Mouse (Mus musculus): Measurements from ENCODE around the gene Haus4.

Haus4 gene

DNA sequence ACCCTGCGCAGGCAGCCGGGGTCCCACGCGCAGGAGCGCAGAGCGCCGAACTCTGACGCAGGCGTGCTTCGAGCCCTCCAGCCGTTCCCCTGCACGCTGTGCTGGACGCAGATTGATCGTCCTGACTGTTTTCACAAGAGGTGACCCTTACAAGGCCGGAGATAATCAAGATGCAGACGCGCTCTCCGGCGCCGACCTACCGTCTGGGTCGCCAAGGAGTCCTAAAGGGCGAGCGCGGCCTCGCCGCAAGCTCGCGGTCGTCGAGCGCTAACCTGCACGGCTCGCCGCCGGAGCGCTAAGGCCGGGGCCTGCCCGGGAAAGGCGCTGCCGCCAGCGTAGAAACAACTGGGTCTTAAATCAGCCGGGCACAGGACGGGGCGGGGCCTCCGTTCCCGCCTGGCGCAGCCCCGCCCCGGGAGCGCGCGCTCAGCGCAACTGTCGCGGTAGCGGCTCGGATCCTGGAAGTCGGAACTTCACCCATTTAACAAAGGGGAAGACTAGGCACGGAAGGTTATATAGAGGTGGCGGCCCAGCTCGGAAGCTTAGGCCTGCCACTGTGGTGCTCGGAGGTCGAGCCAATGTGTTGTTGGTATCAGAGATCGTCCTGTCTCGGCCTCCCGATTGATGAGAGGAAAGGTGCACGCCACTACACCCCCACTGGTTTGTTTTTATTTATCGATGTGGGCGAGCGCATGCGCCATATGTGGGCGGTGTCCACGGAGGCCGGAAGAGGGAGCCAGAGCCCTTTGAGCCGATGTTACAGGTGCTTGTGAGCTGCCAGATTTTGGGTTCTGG is at the start of gene Haus4:
Gene Haus4, minus strand, starts transcription at position 642 of the 795 bp plus-strand sequence.
- DNase-seq (ENCODE audit: low spot score), result peak; percentile 71

- DNase-seq (ENCODE audit: low spot score), result no peak
Observed at GRCm38 (mm10) chr14:54603686-54604085, 49.3 kb upstream of the Haus4 start.

DNA sequence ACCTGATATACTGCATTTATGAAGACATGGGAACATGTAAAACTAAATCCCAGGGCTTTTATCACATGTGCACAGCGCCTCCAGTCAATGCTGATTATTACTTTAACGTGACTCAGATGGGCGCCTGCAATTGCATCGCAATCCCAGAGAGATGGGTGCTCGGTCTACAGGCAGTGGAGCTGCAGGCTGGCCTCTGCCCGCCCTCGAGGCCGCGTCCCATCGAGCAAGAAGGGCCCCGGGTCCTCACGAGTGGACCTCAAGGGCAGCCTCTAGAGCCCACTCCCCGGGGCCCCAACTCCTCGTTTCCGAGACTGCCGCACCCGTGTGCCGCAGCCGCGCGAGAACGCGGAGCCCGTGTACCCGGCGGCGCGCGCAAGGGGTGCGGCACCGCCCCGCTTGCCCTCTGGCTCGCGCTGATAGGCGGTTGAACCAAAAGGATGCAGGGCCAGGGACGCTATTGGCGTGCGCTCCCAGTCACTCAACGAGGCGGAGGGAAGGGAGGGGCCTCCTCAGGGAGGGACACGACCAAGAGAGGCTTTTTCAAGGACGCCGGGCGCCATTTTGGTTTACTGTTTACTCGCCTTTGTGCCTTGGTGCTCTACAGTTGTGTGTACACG is 48.7 kb upstream of the Haus4 start:
- DNase-seq (ENCODE audit: low spot score), result peak; percentile 89

GRCm38 (mm10) chr14:54602613-54603012 is 48.2 kb upstream of the Haus4 start:
- DNase-seq (ENCODE audit: low spot score), result no peak

DNA sequence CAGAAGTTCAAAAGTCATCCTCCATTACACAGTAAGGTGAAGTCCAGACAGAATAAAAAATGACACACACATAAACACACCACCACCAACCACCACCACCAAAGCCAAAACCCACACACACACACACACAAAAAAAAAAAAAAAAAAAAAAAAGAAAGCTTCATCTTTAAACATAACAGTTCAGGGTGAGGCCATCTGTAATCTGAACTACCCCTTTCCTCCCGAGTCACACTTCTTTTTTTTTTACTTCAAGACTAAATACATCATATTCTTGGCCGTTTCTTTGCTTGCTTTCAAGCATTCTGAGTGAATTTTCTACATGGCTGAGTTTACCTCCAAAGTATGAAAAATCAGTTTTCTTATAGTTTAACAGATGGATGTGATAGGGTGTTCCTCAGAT is 47.2 kb upstream of the Haus4 start:
- no peak for DNase-seq (ENCODE audit: low spot score)

DNA sequence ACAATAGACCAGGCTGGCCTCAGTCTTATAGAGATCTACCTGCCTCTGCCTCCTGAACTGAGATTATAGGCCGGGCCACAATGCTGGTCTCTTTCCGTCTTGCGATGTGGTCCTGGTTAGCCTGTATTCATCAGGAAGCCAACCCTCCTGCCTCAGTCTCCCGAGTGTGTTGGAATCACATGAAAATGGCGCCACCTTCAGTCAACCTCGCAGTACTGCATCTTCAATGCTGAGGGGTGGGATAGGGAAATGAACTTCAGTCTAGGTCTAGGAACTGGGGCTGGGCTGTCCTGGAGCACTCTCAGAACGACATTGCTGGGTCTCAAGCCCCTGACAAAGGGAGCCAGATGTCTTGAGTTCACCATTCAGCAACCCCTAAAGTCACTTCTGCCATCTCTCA is 42.7 kb upstream of the Haus4 start:
- DNase-seq (ENCODE audit: low spot score), result no peak

- no peak for DNase-seq (ENCODE audit: low spot score)
Observed at GRCm38 (mm10) chr14:54594631-54595414, 40.4 kb upstream of the Haus4 start.

DNA sequence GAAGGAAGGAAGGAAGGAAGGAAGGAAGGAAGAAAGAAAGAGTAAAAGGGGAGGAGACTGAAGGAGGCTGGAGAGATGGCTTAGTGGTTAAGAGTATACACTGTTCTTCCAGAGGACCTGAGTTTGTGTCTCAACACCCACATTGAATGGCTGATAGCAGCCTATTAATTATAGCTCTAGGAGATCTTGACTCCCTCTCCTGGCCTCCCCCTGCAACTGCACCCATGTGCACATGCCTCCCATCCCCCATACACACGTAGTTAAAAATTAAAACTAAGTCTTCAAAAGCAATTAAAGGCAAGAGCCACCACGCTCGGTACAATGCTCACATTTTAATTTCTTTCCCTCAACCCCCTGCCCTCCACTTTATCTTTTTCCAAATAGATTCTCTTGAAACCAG is 39.6 kb upstream of the Haus4 start:
- no peak for DNase-seq (ENCODE audit: low spot score)

DNA sequence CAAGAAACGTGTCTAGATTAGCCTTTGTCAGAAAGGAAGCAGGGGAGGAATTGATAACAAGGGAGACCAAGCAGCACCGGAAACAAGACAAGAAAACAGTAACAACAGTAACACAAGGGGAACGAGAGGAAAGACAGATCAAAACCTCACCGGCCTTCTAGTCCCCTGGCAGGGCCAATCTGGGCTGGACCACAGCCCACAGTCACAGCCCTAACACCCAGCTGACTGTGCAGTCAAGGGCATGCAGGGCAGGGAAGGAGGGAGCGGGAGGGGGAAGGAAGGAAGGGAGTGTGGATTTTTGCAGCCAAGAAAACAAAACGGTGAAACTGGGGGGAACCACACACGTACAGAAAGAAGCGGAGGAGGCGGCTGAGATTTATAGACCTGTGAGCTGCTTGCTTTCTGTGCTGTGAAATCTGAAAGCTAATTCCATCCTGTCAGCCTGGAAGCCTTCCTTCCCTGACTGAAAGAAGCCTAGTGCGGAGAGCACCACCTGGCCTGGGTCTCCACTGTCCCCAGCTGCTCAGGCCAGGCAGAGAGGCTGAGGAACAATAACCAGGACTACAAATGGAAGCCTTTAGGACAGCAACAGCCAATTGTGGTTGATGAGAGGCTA is 38.0 kb upstream of the Haus4 start:
- DNase-seq (ENCODE audit: low spot score), result peak; percentile 39

GRCm38 (mm10) chr14:54591056-54591455 is 36.6 kb upstream of the Haus4 start:
- DNase-seq (ENCODE audit: low spot score), result no peak

GRCm38 (mm10) chr14:54583681-54584338 is 29.4 kb upstream of the Haus4 start:
- peak; percentile 66 for DNase-seq (ENCODE audit: low spot score)

DNA sequence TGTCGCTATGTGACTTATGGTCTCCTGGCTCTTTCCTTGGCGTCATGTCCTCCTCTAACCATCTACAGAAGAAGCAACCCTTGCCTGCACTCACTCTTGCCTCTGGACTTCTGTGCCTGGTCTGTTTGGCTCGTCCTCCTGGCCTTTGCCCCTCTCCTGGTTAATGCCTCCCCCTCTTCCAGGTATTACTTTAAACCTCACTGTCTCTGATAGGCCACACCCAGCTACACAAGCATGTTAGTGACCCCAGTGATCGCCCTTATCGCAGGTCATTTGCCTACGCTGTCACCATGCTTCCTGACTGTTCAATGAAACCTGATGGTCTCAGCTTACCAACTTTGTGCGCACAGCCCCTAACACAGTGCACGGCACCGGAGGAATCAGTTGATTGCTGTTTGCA is 28.1 kb upstream of the Haus4 start:
- DNase-seq (ENCODE audit: low spot score), result no peak

- no peak for DNase-seq (ENCODE audit: low spot score)
Observed at GRCm38 (mm10) chr14:54579638-54580037, 25.2 kb upstream of the Haus4 start.

DNA sequence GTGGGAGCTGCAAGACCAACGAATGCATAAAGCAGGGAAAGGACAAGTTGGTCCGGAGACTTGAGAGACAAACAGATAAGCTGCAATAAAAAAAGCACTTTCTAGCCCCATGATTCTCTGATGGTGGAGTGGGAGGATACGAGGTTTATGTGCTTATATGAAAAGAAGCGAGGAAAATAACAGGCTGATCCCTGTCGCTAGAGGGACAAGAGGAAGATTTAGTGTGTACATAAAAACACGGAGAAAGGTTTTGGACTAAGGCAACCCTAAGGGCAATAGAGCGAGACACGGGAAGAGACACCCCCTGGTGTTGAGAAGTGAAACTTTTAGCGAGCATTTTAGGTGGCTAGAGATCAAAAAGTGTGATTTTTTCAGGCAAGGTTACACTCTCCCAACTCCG is 23.6 kb upstream of the Haus4 start:
- peak; percentile 33 for DNase-seq (ENCODE audit: low spot score)

DNA sequence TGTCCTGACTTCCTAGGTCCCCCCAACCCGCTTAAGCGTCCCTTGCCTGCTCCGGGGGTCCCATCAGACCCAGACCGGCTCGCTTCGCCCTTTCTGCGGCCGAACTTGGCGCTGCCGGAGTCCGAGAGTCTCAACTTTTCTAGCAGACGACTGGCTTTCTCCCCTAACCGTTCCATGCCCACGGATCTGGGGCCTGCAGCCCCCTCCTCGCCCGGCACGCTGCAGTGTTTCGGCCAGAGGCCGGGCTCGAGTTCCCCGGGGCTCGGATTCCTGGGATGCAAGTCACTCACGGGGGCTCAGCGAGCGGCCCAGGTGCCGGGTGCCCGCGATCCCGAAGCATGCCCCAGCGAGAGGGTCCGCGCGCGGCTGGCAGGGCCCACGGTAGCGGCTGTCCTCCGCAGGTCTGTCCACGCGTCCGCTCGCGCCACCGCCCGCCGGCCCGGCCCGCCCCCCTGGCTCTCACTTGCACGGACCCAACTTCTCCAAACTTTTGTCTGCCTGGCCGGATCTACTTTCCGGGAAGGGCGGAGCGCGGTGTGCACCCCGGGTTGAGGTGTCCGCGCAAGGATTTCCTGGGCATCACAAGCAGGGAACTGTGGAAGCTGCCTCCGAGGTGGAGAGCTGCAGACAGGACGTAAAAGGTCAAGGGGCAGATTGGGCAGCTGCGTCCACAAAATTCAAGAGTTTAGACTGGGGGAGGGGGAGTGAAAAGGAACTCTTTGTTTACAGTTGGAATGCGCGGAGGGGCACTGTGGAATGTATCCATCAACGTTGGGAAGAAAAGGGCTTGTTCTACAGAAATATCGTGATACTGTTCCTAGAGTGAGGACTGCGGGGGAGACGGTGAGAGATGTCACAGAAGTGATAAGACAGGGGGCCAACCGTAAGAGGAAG is 22.9 kb upstream of the Haus4 start, which contains the start of gene Ajuba:
Gene Ajuba, minus strand, starts transcription at position 470 of the 894 bp plus-strand sequence.
- peak; percentile 86 for DNase-seq (ENCODE audit: low spot score)

- no peak for DNase-seq (ENCODE audit: low spot score)
Observed at GRCm38 (mm10) chr14:54576241-54577088, 22.0 kb upstream of the Haus4 start.

GRCm38 (mm10) chr14:54575631-54576030 is 21.2 kb upstream of the Haus4 start:
- peak; percentile 56 for DNase-seq (ENCODE audit: low spot score)

- no peak for DNase-seq (ENCODE audit: low spot score)
Observed at GRCm38 (mm10) chr14:54575031-54575430, 20.6 kb upstream of the Haus4 start.

GRCm38 (mm10) chr14:54574253-54574652 is 19.8 kb upstream of the Haus4 start:
- DNase-seq (ENCODE audit: low spot score), result no peak

Measured in ovary, postnatal 14 days (tissue).